Mouse (Mus musculus) cerebellum, adult 2 months (tissue): ENCODE data around the gene Nlrp1a. TPM values are rescaled to one million over a fixed set of nuclear protein-coding genes. Genes with fewer than 3 reads are reported as not detected.

ENCODE experiments used
- DNase-seq, 2 experiments: peaks; one replicate each; pipeline ENCODE4 v3.0.0; 2021
- H3K27ac ChIP-seq: fragments of 200-500 bp; 2 replicates; pipeline ENCODE4 v1.5.1; 2012; ENCODE audit warnings: low read length, control low read depth, inconsistent platforms; ENCODE audit not compliant: insufficient read depth
- H3K27me3 ChIP-seq: fragments of 200-500 bp; 2 replicates; pipeline ENCODE4 v1.6.1; 2012; ENCODE audit warnings: inconsistent platforms, mild to moderate bottlenecking, low read length, moderate library complexity; ENCODE audit not compliant: control insufficient read depth, insufficient read depth
- H3K4me1 ChIP-seq: fragments of 200-500 bp; 2 replicates; pipeline ENCODE4 v1.6.1; 2011; ENCODE audit warnings: low read length; ENCODE audit not compliant: control insufficient read depth, insufficient read depth
- H3K4me3 ChIP-seq: fragments of 200-500 bp; replicated peaks from 2 replicates; pipeline ENCODE3; 2011; ENCODE audit warnings: mild to moderate bottlenecking, low read depth, low read length, control low read depth; ENCODE audit not compliant: insufficient read depth
- CTCF ChIP-seq: fragments of 200-500 bp; IDR thresholded peaks from 2 replicates; pipeline ENCODE4 v1.5.1; 2011; ENCODE audit warnings: low read depth, mild to moderate bottlenecking, control low read depth, low read length, moderate library complexity, borderline replicate concordance; ENCODE audit not compliant: insufficient read depth
- POLR2A ChIP-seq: fragments of 200-500 bp; IDR thresholded peaks from 2 replicates; pipeline ENCODE4 v1.6.1; 2011; ENCODE audit warnings: low read length, control low read depth, borderline replicate concordance; ENCODE audit not compliant: insufficient read depth
- WGBS: fragments of 180-500 bp; shearing (Covaris S2); methylation state at CpG from one replicate; pipeline ENCODE4 v1.1.7; 2018; 5-methylcytosine and 5-hydroxymethylcytosine counted together
- polyA plus RNA-seq: library from polyadenylated mRNA; depleted of rRNA; stranded (reverse); fragments of >200 nt; gene quantifications from 2 replicates; pipeline ENCODE4 v1.2.3, GENCODE M21; 2012; rRNA removed

Nlrp1a gene
- not detected in 2 replicates for polyA plus RNA-seq

DNA sequence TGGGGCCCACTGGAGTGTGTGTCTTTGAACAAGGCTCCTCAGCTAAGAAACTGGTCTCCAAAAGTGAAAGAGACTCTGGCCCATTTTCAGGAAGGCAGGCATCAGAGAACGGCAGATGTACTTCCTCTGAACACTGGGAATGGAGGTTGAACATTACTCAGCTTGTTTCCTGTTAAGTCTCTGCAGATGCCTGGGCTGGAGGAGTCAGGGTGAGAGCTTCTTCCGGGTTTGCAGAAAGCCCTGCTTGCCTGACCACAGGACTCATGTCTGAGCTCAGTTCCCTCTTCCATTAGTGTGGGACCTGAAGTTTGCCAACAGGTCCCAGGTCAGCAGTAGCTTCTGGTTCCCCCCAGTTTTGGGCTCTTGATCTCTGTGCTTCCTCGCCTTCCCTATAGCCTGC is at the start of gene Nlrp1a:
Nlrp1a (minus strand) TSS at position 44 of the 400 bp plus-strand sequence.
- 75% methylated on average over 3 of the region's 3 CpGs for WGBS
- H3K4me3 ChIP-seq: no peak within 1 kb of the TSS

DNA sequence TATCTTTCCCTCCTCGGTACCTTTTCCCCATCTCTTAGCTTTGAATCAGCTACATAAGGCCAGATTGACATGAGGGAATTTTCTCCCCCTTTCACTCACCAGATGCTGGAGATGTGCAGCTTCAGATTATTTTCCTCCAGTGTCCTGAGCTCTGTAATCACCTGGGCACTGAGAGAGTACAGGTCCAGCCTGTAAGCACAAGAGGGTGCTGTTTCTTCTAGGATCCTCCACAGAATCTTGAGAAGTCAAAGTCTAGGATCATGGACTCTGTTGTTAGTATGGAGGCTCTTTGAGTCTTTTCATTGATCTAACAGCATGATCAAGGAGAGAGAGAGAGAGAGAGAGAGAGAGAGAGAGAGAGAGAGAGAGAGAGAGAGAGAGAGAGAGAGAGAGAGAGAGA is 25.1 kb upstream of the Nlrp1a start:
- WGBS: 68% methylated on average over 1 of the region's 1 CpGs
- Histone ChIP-seq H3K4me3 (no peak overlapping the region), H3K4me1 (no peaks in the 10 kb centered on the region), H3K27ac (no peak overlapping the region), H3K27me3 (no peaks in the 10 kb centered on the region)
- DNase-seq: no peak
- TF ChIP-seq POLR2A (no peak), CTCF (no peak)

More for the DNA sequence above, at the start of gene Nlrp1a:
- DNase-seq: no peak
- no peak for TF ChIP-seq CTCF
- no peak for TF ChIP-seq POLR2A
- Histone ChIP-seq H3K4me1 (no peaks in the 10 kb centered on the region), H3K27ac (no peak within 1 kb of the TSS), H3K27me3 (no peaks in the 10 kb centered on the region)

DNA sequence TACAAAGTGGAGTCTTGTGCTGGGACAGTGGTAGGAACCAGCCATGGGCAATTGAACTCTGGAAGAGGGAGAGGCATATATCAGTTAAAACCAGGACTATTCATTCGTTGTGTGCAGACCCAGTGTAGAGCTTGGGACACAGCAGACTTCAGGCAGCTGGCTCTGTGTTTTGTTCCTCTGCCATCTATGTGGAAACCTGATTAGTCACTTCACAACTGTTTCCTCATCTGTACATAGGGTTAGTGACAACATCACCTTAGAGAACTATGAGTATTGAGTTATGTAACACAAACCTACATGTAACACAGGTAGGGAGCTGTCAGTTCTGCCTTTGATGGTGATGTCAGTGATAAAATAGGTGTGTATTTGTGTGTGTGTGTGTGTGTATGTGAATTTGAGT is 19.6 kb upstream of the Nlrp1a start:
- DNase-seq: no peak
- TF ChIP-seq CTCF (no peak), POLR2A (no peak)
- no peaks in the 10 kb centered on the region for H3K4me1 ChIP-seq
- no peaks in the 10 kb centered on the region for H3K27me3 ChIP-seq
- WGBS: 52% methylated on average over 1 of the region's 1 CpGs
- H3K4me3 ChIP-seq: no peak overlapping the region
- no peak overlapping the region for H3K27ac ChIP-seq

DNA sequence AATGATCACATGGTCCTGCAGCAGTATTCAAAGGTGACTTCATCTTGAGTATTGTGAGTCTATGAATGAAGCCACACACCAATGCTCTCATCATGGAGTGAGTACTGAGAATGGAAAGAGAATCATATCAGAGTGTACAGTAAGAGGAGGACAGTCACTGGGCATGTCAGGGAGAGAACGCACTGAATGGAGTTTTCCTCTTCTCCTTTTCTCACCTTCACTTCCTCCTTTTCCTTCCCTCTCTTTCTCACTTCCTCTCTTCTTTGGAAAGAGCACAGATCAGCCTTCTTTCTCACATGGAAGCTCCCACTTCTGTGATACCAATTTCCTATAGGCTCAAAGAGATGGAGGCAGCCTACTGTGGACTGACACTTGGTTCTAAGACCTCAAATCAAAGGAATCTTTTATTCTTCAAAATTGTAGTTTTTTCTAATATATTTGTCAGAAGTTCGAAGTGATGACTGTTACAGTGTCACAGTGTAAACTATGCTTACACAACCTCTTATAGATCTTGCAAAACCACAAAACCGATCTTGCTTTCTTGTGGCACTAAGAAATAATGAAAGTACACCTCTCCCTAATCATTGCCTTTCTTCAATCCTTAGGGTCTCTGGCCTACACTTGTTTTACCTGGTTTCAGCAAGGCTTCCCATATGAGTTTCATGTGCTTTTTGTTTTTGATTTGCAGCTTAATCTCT is 15.1 kb upstream of the Nlrp1a start:
- no peak overlapping the region for H3K4me3 ChIP-seq
- 69% methylated on average over 3 of the region's 3 CpGs for whole genome bisulfite sequencing
- H3K27me3 ChIP-seq: no peaks in the 10 kb centered on the region
- no peaks in the 10 kb centered on the region for H3K4me1 ChIP-seq
- no peak overlapping the region for H3K27ac ChIP-seq
- DNase-seq: no peak
- TF ChIP-seq POLR2A: no peak
- TF ChIP-seq CTCF: no peak

DNA sequence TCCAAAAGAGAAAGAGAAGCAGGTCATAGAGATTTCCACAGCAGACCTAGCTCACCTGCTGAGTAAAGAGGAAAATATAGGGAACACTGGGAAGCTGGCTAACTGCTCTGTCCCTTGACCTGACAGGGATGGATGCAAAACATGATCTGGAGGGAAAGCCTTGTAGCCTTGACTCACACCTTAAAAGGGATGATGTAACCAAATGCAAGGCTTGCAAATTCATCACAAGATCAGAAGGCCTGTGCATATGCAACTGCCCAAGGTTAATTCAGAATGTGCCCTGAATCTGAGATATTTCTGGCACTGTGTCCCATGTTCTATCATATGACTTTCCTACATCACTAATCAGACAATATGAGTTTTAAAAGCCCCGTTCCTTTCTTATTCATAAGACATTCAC is 10.8 kb upstream of the Nlrp1a start:
- WGBS: 85% methylated on average over 1 of the region's 1 CpGs

DNA sequence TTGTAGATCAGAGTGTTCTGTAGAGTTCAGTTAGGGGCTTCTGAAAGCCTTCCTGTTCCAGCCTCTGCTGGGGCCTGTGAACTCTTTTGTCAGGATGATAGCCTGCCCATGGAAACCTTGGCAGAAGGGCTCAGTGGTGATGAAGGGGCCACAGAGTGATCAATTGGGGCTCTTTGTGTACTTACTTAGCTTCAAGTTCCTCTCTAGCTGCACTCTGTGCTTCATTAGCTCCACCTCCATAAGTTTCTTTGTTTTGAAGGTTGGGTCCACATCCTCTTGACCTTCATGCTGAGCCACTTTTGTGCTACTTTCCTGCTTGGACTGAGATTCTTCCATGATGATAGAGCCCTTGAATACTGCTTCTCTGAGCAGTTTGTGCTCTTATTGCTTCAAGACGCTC is 2.5 kb downstream of the Nlrp1a start:
- Histone ChIP-seq H3K27me3 (no peaks in the 10 kb centered on the region), H3K27ac (no peak overlapping the region), H3K4me3 (no peak overlapping the region), H3K4me1 (no peaks in the 10 kb centered on the region)
- TF ChIP-seq CTCF (no peak), POLR2A (no peak)
- no peak for DNase-seq
- 84% methylated on average over 1 of the region's 1 CpGs for WGBS

More for the DNA sequence above, 10.8 kb upstream of the Nlrp1a start:
- no peaks in the 10 kb centered on the region for H3K27me3 ChIP-seq
- H3K4me3 ChIP-seq: no peak overlapping the region
- TF ChIP-seq POLR2A (no peak), CTCF (no peak)
- no peaks in the 10 kb centered on the region for H3K4me1 ChIP-seq
- no peak for DNase-seq
- no peak overlapping the region for H3K27ac ChIP-seq

DNA sequence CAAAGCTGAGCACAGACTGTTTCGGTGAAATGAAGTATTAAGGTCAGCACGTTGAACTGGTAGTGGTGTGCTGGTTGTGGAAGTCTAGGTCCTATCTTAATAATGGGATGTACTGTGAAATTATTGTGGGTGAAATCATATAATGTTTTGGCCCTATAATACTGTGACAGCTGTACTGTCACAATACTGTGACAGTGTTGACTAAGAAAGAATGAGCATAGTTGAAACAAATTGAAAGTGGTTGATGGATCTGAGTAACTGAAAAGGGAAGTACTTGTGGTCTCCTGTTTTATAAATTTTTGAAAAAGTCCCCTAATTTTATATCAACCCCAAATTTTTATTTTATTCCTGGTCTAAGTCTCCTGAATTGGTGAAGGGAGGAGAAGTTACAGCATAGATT is 37.4 kb downstream of the Nlrp1a start:
- Histone ChIP-seq H3K27ac (no peak overlapping the region), H3K4me3 (no peak overlapping the region), H3K4me1 (no peaks in the 10 kb centered on the region), H3K27me3 (no peaks in the 10 kb centered on the region)
- no peak for TF ChIP-seq POLR2A
- TF ChIP-seq CTCF: no peak
- no peak for DNase-seq
- WGBS: 84% methylated on average over 2 of the region's 2 CpGs

DNA sequence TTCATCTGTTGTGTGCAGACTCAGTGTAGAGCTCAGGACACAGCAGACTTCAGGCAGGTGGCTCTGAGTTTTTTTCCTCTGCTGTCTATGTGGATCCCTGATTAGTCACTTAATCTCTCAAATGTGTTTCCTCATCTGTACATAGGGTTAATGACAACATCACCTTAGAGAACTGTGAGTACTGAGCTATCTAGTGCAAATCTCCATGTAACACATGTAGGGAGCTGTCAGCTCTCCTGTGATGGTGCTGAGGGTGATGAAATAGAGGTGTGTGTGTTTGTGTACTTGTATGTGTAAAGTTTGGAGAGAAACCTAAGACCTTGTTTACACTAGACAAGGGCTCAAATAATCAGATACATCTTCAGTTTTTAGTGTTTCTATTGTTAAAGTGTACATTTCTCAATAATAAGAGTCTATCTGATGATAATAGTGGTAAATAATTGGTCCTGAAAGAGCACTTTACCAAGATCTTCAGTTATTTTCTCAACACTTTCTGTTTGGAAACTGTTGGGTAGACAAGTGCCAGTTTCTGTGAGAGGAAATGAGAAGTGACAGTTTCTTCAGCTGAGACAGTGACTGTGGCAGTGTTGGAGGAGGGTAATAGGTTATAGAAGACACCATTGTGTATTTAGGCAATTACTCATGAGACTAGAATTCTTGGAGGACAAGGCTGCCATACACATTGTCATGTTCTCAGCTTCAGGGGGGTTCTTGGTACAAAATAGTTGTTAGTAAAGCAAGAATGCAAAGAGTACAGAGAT is 38.1 kb downstream of the Nlrp1a start:
- Histone ChIP-seq H3K27me3 (no peaks in the 10 kb centered on the region), H3K27ac (no peak overlapping the region), H3K4me3 (no peak overlapping the region), H3K4me1 (no peaks in the 10 kb centered on the region)
- TF ChIP-seq POLR2A (no peak), CTCF (no peak)
- DNase-seq: no peak
